Mouse (Mus musculus) lung, embryonic 16.5 days (tissue): ENCODE results near the gene Mapk8. TPM values are rescaled to one million over a fixed set of nuclear protein-coding genes. Genes with fewer than 3 reads are reported as not detected.

ENCODE experiments used
- ATAC-seq: fragments of 200-750 bp; cut with Nextera tagmentation; 2 replicates; pipeline ENCODE4 v1.8.0; 2017; ENCODE audit warnings: low read depth, mild to moderate bottlenecking, moderate library complexity
- H3K27ac ChIP-seq: fragments of 300-500 bp; sonication (generic); 2 replicates; pipeline ENCODE4 v1.5.1; 2014; ENCODE audit warnings: mild to moderate bottlenecking, control low read depth, low read length
- H3K27me3 ChIP-seq: fragments of 300-500 bp; sonication (generic); 2 replicates; pipeline ENCODE4 v1.6.1; 2014; ENCODE audit warnings: low read depth, low read length, mixed read lengths; ENCODE audit not compliant: control insufficient read depth, insufficient read depth
- H3K36me3 ChIP-seq: fragments of 300-500 bp; sonication (generic); 2 replicates; pipeline ENCODE4 v1.6.1; 2014; ENCODE audit warnings: low read length; ENCODE audit not compliant: control insufficient read depth, insufficient read depth
- H3K4me1 ChIP-seq: fragments of 300-500 bp; sonication (generic); replicated peaks from 2 replicates; pipeline ENCODE4 v1.6.1; 2014; ENCODE audit warnings: low read length, mixed read lengths; ENCODE audit not compliant: control insufficient read depth, insufficient read depth
- H3K4me2 ChIP-seq: fragments of 300-500 bp; sonication (generic); 2 replicates; pipeline ENCODE4 v1.6.1; 2014; ENCODE audit warnings: low read depth, low read length, control low read depth
- H3K4me3 ChIP-seq: fragments of 300-500 bp; sonication (generic); 2 replicates; pipeline ENCODE4 v1.5.1; 2014; ENCODE audit warnings: mild to moderate bottlenecking, low read length, control low read depth
- H3K9ac ChIP-seq: fragments of 300-500 bp; sonication (generic); 2 replicates; pipeline ENCODE4 v1.6.1; 2014; ENCODE audit warnings: low read length, control low read depth
- H3K9me3 ChIP-seq: fragments of 300-500 bp; sonication (generic); 2 replicates; pipeline ENCODE4 v1.6.1; 2016; ENCODE audit warnings: low read length; ENCODE audit not compliant: control insufficient read depth
- WGBS: fragments of 180-500 bp; shearing (Covaris S2); extraction: QIAGEN DNeasy Blood & Tissue Kit; methylation state at CpG from one replicate; pipeline ENCODE4 v1.1.7; 2014; 5-methylcytosine and 5-hydroxymethylcytosine counted together
- polyA plus RNA-seq: library from polyadenylated mRNA; unstranded; fragments of >200 nt; fragmentation: Nextera tagmentation; extraction: Ambion mirVana; gene quantifications from 2 replicates; pipeline ENCODE4 v1.2.1, GENCODE M21; 2015

Gene Mapk8
- polyA plus RNA-seq, 1 experiment from 2014 or later: 13.9 TPM

GRCm38 (mm10) chr14:33418311-33418909 is 28.5 kb downstream of the Mapk8 start:
- H3K4me3 ChIP-seq: no peak overlapping the region
- no peaks in the 10 kb centered on the region for H3K27me3 ChIP-seq
- no peak overlapping the region for H3K4me2 ChIP-seq
- 89% methylated on average over 3 of the region's 3 CpGs for WGBS
- no peak overlapping the region for H3K9ac ChIP-seq
- no peaks in the 10 kb centered on the region for H3K36me3 ChIP-seq
- H3K4me1 ChIP-seq: no peaks in the 10 kb centered on the region
- ATAC-seq: no peak
- H3K9me3 ChIP-seq: no peaks in the 10 kb centered on the region
- H3K27ac ChIP-seq: no peak overlapping the region

DNA sequence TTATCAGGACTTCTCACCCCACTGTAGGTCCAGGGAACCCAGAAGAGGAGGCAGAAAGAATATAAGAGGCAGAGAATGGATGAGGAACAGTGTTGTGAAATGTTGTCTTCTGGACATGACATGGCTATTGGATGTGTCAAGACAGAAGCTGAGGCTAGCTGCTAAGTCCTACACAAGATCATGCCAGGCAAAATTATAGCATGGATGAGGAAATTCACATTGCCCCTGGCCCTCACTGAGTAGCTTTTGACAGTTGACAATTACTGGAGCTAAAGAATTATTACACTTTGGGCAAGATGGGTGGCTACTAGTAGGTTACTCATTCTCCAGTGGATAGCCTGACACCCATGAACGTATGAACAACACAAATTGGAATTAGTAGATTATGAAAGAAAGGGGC is 31.2 kb downstream of the Mapk8 start:
- Histone ChIP-seq H3K27ac (no peak overlapping the region), H3K4me3 (no peak overlapping the region), H3K27me3 (no peaks in the 10 kb centered on the region), H3K9me3 (no peaks in the 10 kb centered on the region), H3K4me2 (no peak overlapping the region), H3K4me1 (no peaks in the 10 kb centered on the region), H3K36me3 (no peaks in the 10 kb centered on the region), H3K9ac (no peak overlapping the region)
- 80% methylated on average over 1 of the region's 1 CpGs for WGBS
- ATAC-seq: no peak

DNA sequence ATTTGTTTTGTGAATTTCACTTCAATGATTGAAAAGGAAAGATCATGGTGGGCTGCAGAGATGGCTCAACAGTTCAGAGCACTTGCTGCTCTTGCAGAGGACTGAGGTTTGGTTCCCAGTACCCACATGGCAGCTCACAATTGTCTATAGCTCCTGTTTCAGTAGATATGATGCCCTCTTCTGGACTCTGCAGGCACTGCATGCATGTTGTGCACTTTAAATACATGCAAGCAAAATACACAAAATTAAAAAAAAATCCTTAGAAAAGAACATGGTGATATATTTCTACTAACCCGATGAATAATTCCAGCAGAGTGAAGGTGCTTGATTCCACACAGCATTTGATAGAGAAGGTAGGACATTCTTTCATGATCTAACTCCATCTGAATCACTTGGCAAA is 44.6 kb downstream of the Mapk8 start:
- Histone ChIP-seq H3K9me3 (no peaks in the 10 kb centered on the region), H3K36me3 (peaks cover 10% of the 10 kb centered on the region; the same call in 1 of the 2 replicates), H3K9ac (no peak overlapping the region), H3K27ac (no peak overlapping the region), H3K4me1 (no peaks in the 10 kb centered on the region), H3K4me2 (no peak overlapping the region), H3K27me3 (no peaks in the 10 kb centered on the region), H3K4me3 (no peak overlapping the region)
- WGBS: 90% methylated on average over 1 of the region's 1 CpGs
- no peak for ATAC-seq

DNA sequence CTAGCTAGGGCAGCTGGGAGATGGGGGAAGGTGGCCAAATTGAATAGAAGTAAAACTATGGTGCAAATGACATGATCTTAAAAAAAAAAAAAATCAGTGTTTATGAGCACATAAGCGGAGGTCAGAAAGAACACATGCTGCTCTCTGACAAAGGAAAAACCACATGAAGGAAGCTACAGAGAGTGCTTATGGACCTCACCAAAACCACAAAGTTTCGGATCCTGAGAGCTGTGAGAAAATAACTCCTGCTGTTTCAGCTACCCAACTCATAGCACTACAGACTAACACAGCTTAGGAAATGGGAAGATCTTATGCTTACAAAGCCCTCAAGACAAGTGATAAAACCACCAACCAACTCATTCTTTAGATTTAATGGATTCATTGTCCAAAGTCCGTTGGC is 46.9 kb downstream of the Mapk8 start:
- no peak overlapping the region for H3K27ac ChIP-seq
- WGBS: 82% methylated on average over 3 of the region's 3 CpGs

GRCm38 (mm10) chr14:33398065-33398860 is 48.7 kb downstream of the Mapk8 start:
- Histone ChIP-seq H3K9me3 (no peaks in the 10 kb centered on the region), H3K27me3 (no peaks in the 10 kb centered on the region), H3K9ac (no peak overlapping the region), H3K4me1 (no peaks in the 10 kb centered on the region), H3K4me2 (no peak overlapping the region), H3K4me3 (no peak overlapping the region), H3K27ac (no peak overlapping the region), H3K36me3 (peaks cover 10% of the 10 kb centered on the region; the same call in 1 of the 2 replicates)
- 88% methylated on average over 5 of the region's 5 CpGs for WGBS
- no peak for ATAC-seq

More for the DNA sequence above, 46.9 kb downstream of the Mapk8 start:
- no peak for ATAC-seq
- no peaks in the 10 kb centered on the region for H3K9me3 ChIP-seq
- H3K4me2 ChIP-seq: no peak overlapping the region
- H3K36me3 ChIP-seq: peaks cover 10% of the 10 kb centered on the region; the same call in 1 of the 2 replicates
- H3K4me1 ChIP-seq: no peaks in the 10 kb centered on the region
- no peak overlapping the region for H3K4me3 ChIP-seq
- H3K27me3 ChIP-seq: no peaks in the 10 kb centered on the region
- no peak overlapping the region for H3K9ac ChIP-seq

DNA sequence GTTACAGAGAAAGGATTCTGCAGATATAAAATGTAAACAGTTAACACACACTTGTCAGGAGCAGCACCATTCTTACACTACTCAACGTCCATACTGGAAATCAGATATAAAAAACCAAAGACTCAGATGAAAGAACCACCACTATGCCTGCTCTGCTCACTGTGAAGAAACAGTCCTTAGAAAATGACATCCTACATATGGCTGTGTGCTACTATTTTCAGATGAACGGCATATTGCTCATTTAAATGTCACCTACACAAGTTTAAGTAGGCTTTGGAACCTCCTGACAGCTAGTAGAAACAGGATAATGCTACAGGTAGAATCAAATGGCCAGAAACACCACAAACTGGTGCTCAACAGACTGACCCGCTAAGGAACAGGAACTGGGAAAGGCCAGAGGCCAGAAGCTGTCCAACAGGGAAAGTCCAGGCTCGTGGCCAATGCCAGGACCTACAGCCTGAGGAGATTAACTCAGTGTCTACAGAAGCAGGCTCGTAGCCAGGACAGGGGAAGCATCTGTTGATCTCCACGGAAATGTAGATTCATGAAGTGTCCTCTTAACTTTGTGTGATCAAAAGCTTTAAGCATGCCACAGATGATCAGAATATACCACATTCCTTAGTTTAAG is 66.0 kb downstream of the Mapk8 start:
- ATAC-seq: no peak
- H3K36me3 ChIP-seq: peaks cover 16% of the 10 kb centered on the region; the same call in 1 of the 2 replicates

DNA sequence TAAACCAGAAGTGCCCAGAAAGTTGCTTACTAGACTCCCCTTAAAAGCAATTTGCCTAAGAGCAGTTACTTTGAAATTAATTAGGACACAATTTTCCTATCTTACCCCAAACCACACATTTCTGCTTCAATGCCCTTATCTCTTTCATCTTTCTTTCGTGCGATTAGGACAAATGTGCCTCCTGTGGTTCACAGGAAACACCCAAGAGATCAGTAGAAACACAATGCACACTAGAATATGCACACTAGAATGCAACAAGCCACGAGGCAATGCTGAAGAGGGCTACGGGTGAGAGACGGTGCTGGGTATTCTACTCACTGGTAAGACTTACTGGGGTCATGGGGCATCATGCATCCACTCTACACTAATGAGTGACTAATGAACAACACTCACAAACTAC is 68.2 kb downstream of the Mapk8 start:
- no peak for ATAC-seq
- H3K4me3 ChIP-seq: no peak overlapping the region
- H3K4me1 ChIP-seq: no peaks in the 10 kb centered on the region
- no peaks in the 10 kb centered on the region for H3K27me3 ChIP-seq
- no peak overlapping the region for H3K27ac ChIP-seq
- H3K36me3 ChIP-seq: peaks cover 9% of the 10 kb centered on the region; the same call in 1 of the 2 replicates
- no peak overlapping the region for H3K9ac ChIP-seq
- H3K4me2 ChIP-seq: no peak overlapping the region
- H3K9me3 ChIP-seq: no peaks in the 10 kb centered on the region
- WGBS: 83% methylated on average over 5 of the region's 5 CpGs

More for the DNA sequence above, 66.0 kb downstream of the Mapk8 start:
- no peak overlapping the region for H3K4me3 ChIP-seq
- no peak overlapping the region for H3K9ac ChIP-seq
- WGBS: 69% methylated on average over 6 of the region's 6 CpGs
- no peak overlapping the region for H3K27ac ChIP-seq
- no peaks in the 10 kb centered on the region for H3K4me1 ChIP-seq
- no peaks in the 10 kb centered on the region for H3K9me3 ChIP-seq
- H3K27me3 ChIP-seq: no peaks in the 10 kb centered on the region
- H3K4me2 ChIP-seq: no peak overlapping the region

DNA sequence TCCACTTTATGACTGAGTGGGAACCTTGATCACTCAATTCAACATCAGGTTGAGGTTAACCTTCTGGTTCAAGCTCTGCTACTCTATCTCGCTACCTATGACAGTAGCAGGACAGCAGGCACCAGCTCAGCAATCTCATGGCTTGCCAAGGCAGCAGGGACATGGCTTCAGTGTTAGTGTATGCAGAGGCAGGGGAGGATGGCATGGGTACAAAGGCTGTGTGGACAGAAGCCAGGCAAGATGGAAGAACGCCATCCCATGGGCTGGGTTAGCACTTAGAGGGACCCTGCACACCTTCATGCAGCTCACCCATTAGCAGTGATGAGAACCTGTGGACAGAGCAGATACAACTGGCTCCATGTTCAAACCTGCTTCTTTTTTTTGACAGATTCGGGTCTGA is 69.7 kb downstream of the Mapk8 start:
- no peaks in the 10 kb centered on the region; the same call in 1 of the 2 replicates for H3K4me1 ChIP-seq
- H3K36me3 ChIP-seq: peaks cover 2% of the 10 kb centered on the region; the same call in 1 of the 2 replicates
- H3K9ac ChIP-seq: no peak overlapping the region
- 88% methylated on average over 3 of the region's 3 CpGs for WGBS
- H3K27me3 ChIP-seq: no peaks in the 10 kb centered on the region
- H3K4me3 ChIP-seq: no peak overlapping the region
- no peak overlapping the region for H3K4me2 ChIP-seq
- no peaks in the 10 kb centered on the region for H3K9me3 ChIP-seq
- no peak overlapping the region for H3K27ac ChIP-seq
- ATAC-seq: no peak

- Histone ChIP-seq H3K27me3 (no peaks in the 10 kb centered on the region), H3K9me3 (no peaks in the 10 kb centered on the region), H3K9ac (no peak overlapping the region), H3K4me3 (no peak overlapping the region), H3K4me1 (no peaks in the 10 kb centered on the region; the same call in 1 of the 2 replicates), H3K4me2 (no peak overlapping the region), H3K36me3 (no peaks in the 10 kb centered on the region), H3K27ac (no peak overlapping the region)
- peak; percentile 13; the same call in 1 of the 2 replicates for ATAC-seq
- WGBS: 28% methylated on average over 1 of the region's 1 CpGs
These were observed 72.9 kb downstream of the Mapk8 start for GRCm38 (mm10) chr14:33374089-33374488.
